Mouse (Mus musculus): Measurements from ENCODE around the gene Olfr1253. TPM values are rescaled to one million over a fixed set of nuclear protein-coding genes. Genes with fewer than 3 reads are reported as not detected.

Olfr1253 gene
- polyA plus RNA-seq (2012; rRNA removed) = not detected in 2 replicates

DNA sequence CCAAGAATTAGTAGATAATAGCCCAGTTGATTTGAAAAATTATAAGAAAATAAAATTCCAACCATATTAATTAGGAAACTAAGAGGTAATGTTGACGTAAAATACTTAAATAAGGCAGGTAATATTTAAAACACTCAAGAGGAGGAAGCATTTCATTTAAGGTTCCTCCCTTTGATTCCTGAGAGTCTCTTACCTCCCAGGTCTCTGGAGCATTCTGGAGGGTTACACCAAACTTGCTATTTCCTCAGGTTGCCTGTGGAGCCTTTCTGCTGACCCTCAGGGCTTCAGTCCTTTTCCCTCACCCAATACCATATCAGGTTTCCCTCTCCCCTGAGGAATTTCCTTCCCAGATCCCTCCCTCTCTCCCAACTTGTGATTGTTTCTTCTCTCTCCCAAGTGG is at the start of gene Olfr1253:
TSS of gene Olfr1253 (minus strand) at position 101 of the 400 bp plus-strand sequence.

DNA sequence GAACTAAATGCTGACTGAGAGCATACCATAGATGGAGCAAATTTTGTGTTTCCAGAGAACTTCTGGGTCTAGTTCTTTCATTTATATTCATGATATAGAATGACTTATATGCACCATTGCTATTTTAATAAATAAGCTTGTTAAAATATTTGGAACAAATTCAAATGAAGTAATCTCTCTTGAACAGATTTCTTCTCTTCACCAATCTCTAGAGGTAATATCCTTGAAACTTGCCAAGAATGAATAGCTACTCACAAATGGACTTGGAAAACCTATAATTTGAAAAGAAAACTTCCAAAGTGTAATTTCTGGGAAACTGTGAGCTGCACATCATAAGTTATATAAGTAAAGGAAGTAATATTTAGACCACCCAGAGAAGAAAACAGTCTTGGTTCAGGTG is 36.6 kb upstream of the Olfr1253 start, which contains the start of gene Olfr1254:
TSS of gene Olfr1254 (minus strand) at position 101 of the 400 bp plus-strand sequence.

DNA sequence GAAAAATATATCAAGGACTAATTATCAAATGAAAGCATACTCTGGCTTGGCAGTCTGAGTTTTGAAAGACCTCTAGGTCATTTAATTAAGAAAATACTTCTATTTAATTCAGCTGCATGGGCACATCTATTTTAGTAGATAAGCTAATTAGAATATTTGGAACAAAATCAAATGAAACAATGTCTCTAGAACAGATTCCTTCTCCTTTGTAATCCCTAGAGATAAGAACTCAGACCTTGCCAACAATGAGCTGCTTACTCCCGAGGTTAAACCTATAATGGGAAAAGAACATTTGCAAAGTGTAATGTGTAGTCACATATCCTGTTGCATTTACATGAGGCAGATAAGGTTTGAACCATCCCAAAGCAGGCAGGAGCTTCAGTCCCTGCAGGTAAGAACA is 32.0 kb downstream of the Olfr1253 start, which contains the start of gene Olfr1252:
TSS of gene Olfr1252 (minus strand) at position 101 of the 400 bp plus-strand sequence.

Other genes with a start within 250 kb of the Olfr1253 start
- not detected in 2 replicates for gene Olfr1243, start 225.6 kb downstream of the Olfr1253 start, polyA plus RNA-seq (2012; rRNA removed)
- gene Olfr1245, start 178.6 kb downstream of the Olfr1253 start, polyA plus RNA-seq (2012; rRNA removed) = not detected in 2 replicates
- gene Olfr1246, start 163.9 kb downstream of the Olfr1253 start, polyA plus RNA-seq (2012; rRNA removed) = not detected in 2 replicates
- not detected in 2 replicates for gene Olfr1247, start 143.0 kb downstream of the Olfr1253 start, polyA plus RNA-seq (2012; rRNA removed)
- not detected in 2 replicates for gene Olfr1248, start 138.8 kb downstream of the Olfr1253 start, polyA plus RNA-seq (2012; rRNA removed)
- not detected in 2 replicates for gene Olfr1249, start 122.1 kb downstream of the Olfr1253 start, polyA plus RNA-seq (2012; rRNA removed)
- not detected in 2 replicates for gene Olfr1250, start 95.6 kb downstream of the Olfr1253 start, polyA plus RNA-seq (2012; rRNA removed)
- not detected in 2 replicates for gene Olfr1251, start 85.2 kb downstream of the Olfr1253 start, polyA plus RNA-seq (2012; rRNA removed)
- not detected in 2 replicates for gene Olfr1252, start 32.1 kb downstream of the Olfr1253 start, polyA plus RNA-seq (2012; rRNA removed)
- gene Olfr1254, start 36.5 kb upstream of the Olfr1253 start, polyA plus RNA-seq (2012; rRNA removed) = not detected in 2 replicates
- not detected in 2 replicates for gene Olfr1255, start 55.0 kb upstream of the Olfr1253 start, polyA plus RNA-seq (2012; rRNA removed)
- gene Olfr1256, start 84.5 kb upstream of the Olfr1253 start, polyA plus RNA-seq (2012; rRNA removed) = not detected in 2 replicates
- gene Olfr48, start 91.1 kb upstream of the Olfr1253 start, polyA plus RNA-seq (2012; rRNA removed) = not detected in 2 replicates
- not detected in 2 replicates for gene Olfr1257, start 121.3 kb upstream of the Olfr1253 start, polyA plus RNA-seq (2012; rRNA removed)
- not detected in 2 replicates for gene Olfr1258, start 170.2 kb upstream of the Olfr1253 start, polyA plus RNA-seq (2012; rRNA removed)
- not detected in 2 replicates for gene Olfr1259, start 191.6 kb upstream of the Olfr1253 start, polyA plus RNA-seq (2012; rRNA removed)
- not detected in 2 replicates for gene Olfr1260, start 217.2 kb upstream of the Olfr1253 start, polyA plus RNA-seq (2012; rRNA removed)
- gene Olfr1261, start 234.1 kb upstream of the Olfr1253 start, polyA plus RNA-seq (2012; rRNA removed) = not detected in 2 replicates
- not detected in 2 replicates for gene Olfr1262, start 243.1 kb upstream of the Olfr1253 start, polyA plus RNA-seq (2012; rRNA removed)